Mouse (Mus musculus): ENCODE data around the gene Pdlim5. TPM values are rescaled to one million over a fixed set of nuclear protein-coding genes. Genes with fewer than 3 reads are reported as not detected.

Gene Pdlim5
- polyA plus RNA-seq, 1 experiment: 192 TPM

DNA sequence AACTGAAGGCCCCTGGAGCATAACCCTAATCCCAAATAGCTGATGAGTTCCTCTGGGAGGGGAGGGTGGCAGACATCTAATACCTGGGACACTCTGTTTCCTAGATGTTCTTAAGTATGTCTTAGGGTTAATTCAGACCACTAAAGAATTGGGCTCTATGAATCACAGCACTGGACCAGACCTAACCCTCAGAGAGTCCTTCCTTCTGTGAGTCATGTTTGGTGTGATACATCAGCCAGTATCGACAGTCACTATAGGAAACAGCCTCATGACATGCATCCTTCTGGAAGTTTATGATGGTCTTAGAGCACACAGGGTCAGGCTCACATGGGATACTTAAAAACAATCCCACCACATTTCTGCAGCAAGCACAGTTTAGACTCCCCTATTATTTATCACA is 143.4 kb downstream of the Pdlim5 start:
- no peak overlapping the region for H3K4me3 ChIP-seq (ENCODE audit: insufficient read depth, low read length)
- TF ChIP-seq CTCF (IDR thresholded peaks at IDR 0.05; ENCODE audit: borderline replicate concordance, insufficient read depth, low read length) (no peak), POLR2A (IDR thresholded peaks at IDR 0.05; ENCODE audit: low read depth, low read length) (no peak)
- peaks cover 14% of the 10 kb centered on the region; the same call in 1 of the 2 replicates for H3K4me1 ChIP-seq (ENCODE audit: control insufficient read depth, insufficient read depth, low read length)
- peak overlapping the region; percentile 44; the same call in 1 of the 2 replicates for H3K27ac ChIP-seq (ENCODE audit: insufficient read depth, low read length)

DNA sequence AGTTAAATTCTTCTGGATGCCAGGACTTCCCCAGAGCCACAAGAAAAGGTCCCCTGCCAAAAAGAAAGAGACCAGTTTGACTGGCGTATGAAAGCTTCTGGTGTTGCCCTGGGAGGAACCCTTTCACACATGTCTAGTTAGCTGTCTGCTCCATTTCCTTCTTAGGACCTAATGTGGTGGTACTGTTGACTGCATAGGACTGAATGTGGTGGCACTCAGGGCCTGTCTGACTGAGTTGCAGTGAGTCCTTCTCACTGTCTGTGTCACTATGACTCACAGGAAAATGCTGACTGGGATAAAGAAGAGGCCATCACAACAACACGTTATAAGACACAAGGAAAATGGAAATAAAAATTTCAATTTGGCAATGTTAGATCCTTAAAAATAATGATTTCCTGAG is 146.0 kb downstream of the Pdlim5 start:
- TF ChIP-seq POLR2A (IDR thresholded peaks at IDR 0.05; ENCODE audit: low read depth, low read length): no peak
- no peak for TF ChIP-seq CTCF (IDR thresholded peaks at IDR 0.05; ENCODE audit: borderline replicate concordance, insufficient read depth, low read length)
- no peak overlapping the region for H3K4me3 ChIP-seq (ENCODE audit: insufficient read depth, low read length)

DNA sequence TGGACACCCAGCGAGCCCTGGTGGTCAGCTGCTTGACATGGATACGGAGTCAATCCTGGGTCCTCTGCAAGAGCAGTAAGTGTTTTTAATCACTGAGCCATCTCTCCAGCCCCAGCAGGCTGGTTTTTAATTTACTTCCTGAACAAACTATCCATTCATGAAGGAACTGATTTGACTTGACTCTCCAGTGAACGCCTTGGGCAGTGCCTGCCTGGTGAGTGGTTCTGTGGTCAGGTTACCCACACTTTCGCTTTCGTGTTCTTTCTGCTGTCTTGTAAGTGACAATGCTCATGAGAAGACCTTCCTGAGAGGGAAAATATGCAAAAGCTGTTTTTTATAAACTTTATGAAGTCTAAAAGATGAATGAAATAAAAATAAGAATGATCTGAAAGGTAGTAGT is 152.2 kb downstream of the Pdlim5 start:
- H3K27ac ChIP-seq (ENCODE audit: insufficient read depth, low read length): no peak overlapping the region
- H3K4me3 ChIP-seq (ENCODE audit: insufficient read depth, low read length): no peak overlapping the region
- TF ChIP-seq CTCF (IDR thresholded peaks at IDR 0.05; ENCODE audit: borderline replicate concordance, insufficient read depth, low read length): no peak
- TF ChIP-seq POLR2A (IDR thresholded peaks at IDR 0.05; ENCODE audit: low read depth, low read length): no peak
- H3K4me1 ChIP-seq (ENCODE audit: control insufficient read depth, insufficient read depth, low read length): no peaks in the 10 kb centered on the region

More for the DNA sequence above, 146.0 kb downstream of the Pdlim5 start:
- H3K4me1 ChIP-seq (ENCODE audit: control insufficient read depth, insufficient read depth, low read length): peaks cover 14% of the 10 kb centered on the region; the same call in 1 of the 2 replicates
- H3K27ac ChIP-seq (ENCODE audit: insufficient read depth, low read length): peak overlapping the region; percentile 62; the same call in 1 of the 2 replicates

- TF ChIP-seq POLR2A (IDR thresholded peaks at IDR 0.05; ENCODE audit: low read depth, low read length) (no peak), CTCF (IDR thresholded peaks at IDR 0.05; ENCODE audit: borderline replicate concordance, insufficient read depth, low read length) (no peak)
- Histone ChIP-seq H3K4me3 (ENCODE audit: insufficient read depth, low read length) (no peak overlapping the region), H3K4me1 (ENCODE audit: control insufficient read depth, insufficient read depth, low read length) (no peaks in the 10 kb centered on the region), H3K27ac (ENCODE audit: insufficient read depth, low read length) (no peak overlapping the region)
These were observed 156.2 kb downstream of the Pdlim5 start for GRCm38 (mm10) chr3:142239298-142239697.

DNA sequence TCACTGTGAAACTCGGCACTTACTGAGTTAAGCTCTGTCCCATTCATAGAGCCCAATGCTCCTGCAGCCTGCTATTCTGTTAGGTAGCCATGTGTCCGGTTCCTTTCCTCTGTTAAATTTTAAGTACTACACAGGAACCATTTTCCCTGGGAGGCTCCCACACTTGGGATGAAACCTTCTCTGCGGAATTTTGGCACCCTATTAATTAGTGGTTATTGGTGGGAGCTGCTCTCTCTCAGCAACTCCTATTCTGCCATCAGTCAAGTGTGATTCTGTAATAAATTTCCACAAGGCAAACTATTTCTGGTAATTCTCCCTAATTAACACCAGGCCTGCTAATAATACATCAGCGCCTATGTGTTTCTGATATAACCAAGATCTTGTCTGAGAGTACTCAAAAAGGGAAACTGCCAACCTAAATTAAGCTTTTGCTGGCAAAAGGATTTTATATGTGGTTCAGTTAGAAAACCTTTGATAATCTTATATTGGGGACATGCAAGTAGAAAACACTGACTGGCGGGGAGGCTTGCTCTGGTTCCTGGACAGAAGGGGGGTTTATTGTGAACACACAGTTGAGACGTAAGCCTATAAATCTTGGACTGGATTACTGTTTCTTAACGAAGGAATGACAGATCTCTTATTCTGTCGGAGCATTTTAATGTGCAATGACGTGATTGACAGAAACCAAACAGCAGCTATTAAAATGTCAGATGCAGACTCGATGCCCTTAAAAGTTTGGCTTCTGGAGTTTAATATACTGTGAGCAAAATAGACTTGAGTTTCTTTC is 157.0 kb downstream of the Pdlim5 start:
- H3K27ac ChIP-seq (ENCODE audit: insufficient read depth, low read length): no peak overlapping the region
- no peaks in the 10 kb centered on the region for H3K4me1 ChIP-seq (ENCODE audit: control insufficient read depth, insufficient read depth, low read length)
- no peak for TF ChIP-seq POLR2A (IDR thresholded peaks at IDR 0.05; ENCODE audit: low read depth, low read length)
- TF ChIP-seq CTCF (IDR thresholded peaks at IDR 0.05; ENCODE audit: borderline replicate concordance, insufficient read depth, low read length): no peak
- H3K4me3 ChIP-seq (ENCODE audit: insufficient read depth, low read length): no peak overlapping the region

GRCm38 (mm10) chr3:142237621-142238020 is 157.9 kb downstream of the Pdlim5 start:
- Histone ChIP-seq H3K4me1 (ENCODE audit: control insufficient read depth, insufficient read depth, low read length) (no peaks in the 10 kb centered on the region), H3K27ac (ENCODE audit: insufficient read depth, low read length) (no peak overlapping the region), H3K4me3 (ENCODE audit: insufficient read depth, low read length) (no peak overlapping the region)
- TF ChIP-seq POLR2A (IDR thresholded peaks at IDR 0.05; ENCODE audit: low read depth, low read length) (no peak), CTCF (IDR thresholded peaks at IDR 0.05; ENCODE audit: borderline replicate concordance, insufficient read depth, low read length) (no peak)

DNA sequence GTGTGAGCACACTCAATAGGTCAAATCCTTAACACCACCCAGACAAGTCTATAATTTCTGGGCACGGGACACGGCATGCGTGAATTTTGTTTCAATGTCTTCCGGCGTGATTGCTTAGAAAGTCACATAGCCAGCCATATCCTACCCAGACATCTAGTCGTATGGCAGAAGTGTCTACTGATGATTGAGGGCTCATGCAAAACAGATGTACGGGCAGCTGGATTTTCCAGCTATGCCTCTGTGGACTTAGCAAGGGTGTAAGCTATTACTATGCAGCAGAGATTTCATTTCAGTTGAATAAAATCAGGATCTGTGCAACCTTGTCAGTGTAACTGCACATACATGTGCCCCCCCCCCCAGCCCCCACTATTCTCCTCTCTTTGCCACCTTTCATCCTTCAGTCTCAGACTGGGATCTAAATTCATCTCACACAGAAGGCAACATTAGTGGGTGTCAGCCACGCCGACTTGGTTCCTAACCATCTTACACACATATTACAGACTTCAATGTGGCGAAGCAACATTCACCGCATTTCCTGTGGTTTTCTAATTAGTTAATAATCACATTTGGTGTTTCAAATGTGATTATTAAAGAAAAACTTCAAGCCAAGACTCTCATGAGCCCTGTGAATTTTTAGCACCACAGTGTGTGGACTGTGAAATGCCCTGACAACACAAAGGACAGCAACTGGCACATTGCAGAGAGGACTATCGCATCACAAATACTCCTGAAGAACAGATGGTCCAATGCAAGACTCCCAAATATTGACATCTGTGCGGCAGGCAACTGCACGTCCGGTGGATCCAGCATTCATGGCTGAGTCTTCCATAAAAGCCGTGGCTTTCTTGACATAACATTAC is 161.7 kb downstream of the Pdlim5 start:
- Histone ChIP-seq H3K27ac (ENCODE audit: insufficient read depth, low read length) (no peak overlapping the region), H3K4me3 (ENCODE audit: insufficient read depth, low read length) (no peak overlapping the region), H3K4me1 (ENCODE audit: control insufficient read depth, insufficient read depth, low read length) (0 out of 2 replicates have a peak, but pooled peaks cover 2% of the 10 kb centered on the region)
- TF ChIP-seq POLR2A (IDR thresholded peaks at IDR 0.05; ENCODE audit: low read depth, low read length) (no peak), CTCF (IDR thresholded peaks at IDR 0.05; ENCODE audit: borderline replicate concordance, insufficient read depth, low read length) (no peak)

DNA sequence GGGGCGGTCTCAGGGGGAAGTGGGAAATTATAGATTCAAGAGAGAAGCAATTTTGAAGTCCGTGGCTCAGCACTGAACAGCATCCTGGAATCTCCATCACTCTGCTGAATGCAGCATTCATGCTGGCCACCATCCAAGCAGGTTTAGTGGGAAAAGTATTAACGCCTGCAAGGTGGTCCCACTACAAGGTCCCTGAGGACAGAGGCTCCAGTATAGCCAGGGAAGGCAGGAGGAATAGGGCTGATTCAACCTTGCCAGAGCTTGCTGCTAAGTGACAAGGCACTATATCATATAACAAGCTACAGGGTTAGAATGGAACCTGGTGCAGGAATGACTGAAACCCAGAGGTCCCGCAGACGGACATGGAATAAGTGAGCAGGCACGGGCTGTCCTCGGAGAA is 166.8 kb downstream of the Pdlim5 start:
- H3K4me1 ChIP-seq (ENCODE audit: control insufficient read depth, insufficient read depth, low read length): 0 out of 2 replicates have a peak, but pooled peaks cover 2% of the 10 kb centered on the region
- TF ChIP-seq CTCF (IDR thresholded peaks at IDR 0.05; ENCODE audit: borderline replicate concordance, insufficient read depth, low read length): no peak
- TF ChIP-seq POLR2A (IDR thresholded peaks at IDR 0.05; ENCODE audit: low read depth, low read length): no peak
- H3K4me3 ChIP-seq (ENCODE audit: insufficient read depth, low read length): no peak overlapping the region
- H3K27ac ChIP-seq (ENCODE audit: insufficient read depth, low read length): no peak overlapping the region

DNA sequence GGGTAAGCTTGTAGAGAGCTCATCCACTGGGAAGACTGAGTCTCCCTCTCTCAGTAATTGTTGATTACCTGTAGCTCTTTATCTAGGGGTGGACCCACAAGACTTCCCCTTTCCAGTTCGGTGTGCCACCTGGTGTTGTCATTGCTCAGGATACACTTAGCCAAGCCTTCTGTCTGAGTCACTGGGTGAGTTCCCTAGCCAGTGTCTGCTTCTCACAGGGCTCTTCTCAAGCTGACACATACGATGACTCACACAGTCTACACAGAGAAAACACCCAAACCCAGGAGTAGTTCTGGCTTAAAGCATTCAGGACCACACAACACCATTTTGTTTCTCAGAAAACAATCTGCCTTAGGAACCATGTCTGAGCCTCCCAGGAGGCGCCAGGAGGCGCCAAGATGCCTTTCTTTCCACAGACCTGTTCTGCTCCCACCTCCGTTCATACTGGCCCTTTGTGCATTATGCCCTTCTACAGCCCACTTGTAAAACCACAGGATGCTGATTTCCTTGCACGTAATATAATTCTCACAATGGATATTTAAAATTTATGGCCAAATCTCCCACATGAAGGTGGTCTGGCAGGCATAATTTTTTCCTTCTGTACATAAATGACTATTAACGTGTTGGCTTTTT is 172.9 kb downstream of the Pdlim5 start:
- H3K27ac ChIP-seq (ENCODE audit: insufficient read depth, low read length): no peak overlapping the region
- H3K4me3 ChIP-seq (ENCODE audit: insufficient read depth, low read length): no peak overlapping the region
- H3K4me1 ChIP-seq (ENCODE audit: control insufficient read depth, insufficient read depth, low read length): peaks cover 2% of the 10 kb centered on the region; the same call in 1 of the 2 replicates
- no peak for TF ChIP-seq POLR2A (IDR thresholded peaks at IDR 0.05; ENCODE audit: low read depth, low read length)
- no peak for TF ChIP-seq CTCF (IDR thresholded peaks at IDR 0.05; ENCODE audit: borderline replicate concordance, insufficient read depth, low read length)

All from embryonic fibroblast, embryonic 13.5 days (primary cell).